Mouse (Mus musculus) heart, embryonic 12.5 days (tissue): ENCODE results near the gene Atp13a2. TPM values are rescaled to one million over a fixed set of nuclear protein-coding genes. Genes with fewer than 3 reads are reported as not detected.

Experiments
- ATAC-seq: fragments of 200-750 bp; cut with Nextera tagmentation; 2 replicates; pipeline ENCODE4 v1.8.0; 2017; ENCODE audit warnings: moderate TSS enrichment, moderate library complexity; ENCODE audit not compliant: insufficient number of reproducible peaks, low FRiP score
- H3K27ac ChIP-seq: fragments of 300-500 bp; sonication (generic); 2 replicates; pipeline ENCODE4 v1.5.1; 2016; ENCODE audit warnings: mild to moderate bottlenecking, moderate library complexity; ENCODE audit not compliant: poor library complexity, severe bottlenecking
- H3K27me3 ChIP-seq: fragments of 300-500 bp; sonication (generic); replicated peaks from 2 replicates; pipeline ENCODE4 v1.6.1; 2016; ENCODE audit warnings: mild to moderate bottlenecking, moderate library complexity
- H3K36me3 ChIP-seq: fragments of 300-500 bp; sonication (generic); 2 replicates; pipeline ENCODE4 v1.6.1; 2016; ENCODE audit warnings: mild to moderate bottlenecking, moderate library complexity
- H3K4me1 ChIP-seq: fragments of 300-500 bp; sonication (generic); replicated peaks from 2 replicates; pipeline ENCODE4 v1.6.1; 2016; ENCODE audit warnings: mild to moderate bottlenecking
- H3K4me2 ChIP-seq: fragments of 300-500 bp; sonication (generic); 2 replicates; pipeline ENCODE4 v1.6.1; 2016; ENCODE audit warnings: mild to moderate bottlenecking, moderate library complexity
- H3K4me3 ChIP-seq: fragments of 300-500 bp; sonication (generic); 2 replicates; pipeline ENCODE4 v1.5.1; 2016; ENCODE audit warnings: mild to moderate bottlenecking
- H3K9ac ChIP-seq: fragments of 300-500 bp; sonication (generic); 2 replicates; pipeline ENCODE4 v1.6.1; 2016; ENCODE audit warnings: mild to moderate bottlenecking, moderate library complexity
- H3K9me3 ChIP-seq: fragments of 300-500 bp; sonication (generic); replicated peaks from 2 replicates; pipeline ENCODE4 v1.6.1; 2016; ENCODE audit warnings: mild to moderate bottlenecking, moderate library complexity
- WGBS: fragments of 180-500 bp; shearing (Covaris S2); methylation state at CpG from one replicate; pipeline ENCODE4 v1.1.7; 2016; 5-methylcytosine and 5-hydroxymethylcytosine counted together
- polyA plus RNA-seq: library from polyadenylated mRNA; unstranded; fragments of >200 nt; fragmentation: Nextera tagmentation; extraction: Ambion mirVana; gene quantifications from 2 replicates; pipeline ENCODE4 v1.2.1, GENCODE M21; 2016

Atp13a2 gene
- polyA plus RNA-seq, 1 experiment from 2014 or later: 35.6 TPM

GRCm38 (mm10) chr4:141020220-141020619, 33.5 kb downstream of the Atp13a2 start:
- Histone ChIP-seq H3K4me3 (no peak overlapping the region), H3K27ac (peak overlapping the region; percentile 96), H3K4me1 (peaks cover 68% of the 10 kb centered on the region), H3K36me3 (peaks cover 30% of the 10 kb centered on the region), H3K4me2 (peak overlapping the region; percentile 43), H3K9me3 (no peaks in the 10 kb centered on the region), H3K9ac (peak overlapping the region; percentile 62), H3K27me3 (no peaks in the 10 kb centered on the region)
- no peak for ATAC-seq
- 82% methylated on average over 17 of the region's 17 CpGs for WGBS

DNA sequence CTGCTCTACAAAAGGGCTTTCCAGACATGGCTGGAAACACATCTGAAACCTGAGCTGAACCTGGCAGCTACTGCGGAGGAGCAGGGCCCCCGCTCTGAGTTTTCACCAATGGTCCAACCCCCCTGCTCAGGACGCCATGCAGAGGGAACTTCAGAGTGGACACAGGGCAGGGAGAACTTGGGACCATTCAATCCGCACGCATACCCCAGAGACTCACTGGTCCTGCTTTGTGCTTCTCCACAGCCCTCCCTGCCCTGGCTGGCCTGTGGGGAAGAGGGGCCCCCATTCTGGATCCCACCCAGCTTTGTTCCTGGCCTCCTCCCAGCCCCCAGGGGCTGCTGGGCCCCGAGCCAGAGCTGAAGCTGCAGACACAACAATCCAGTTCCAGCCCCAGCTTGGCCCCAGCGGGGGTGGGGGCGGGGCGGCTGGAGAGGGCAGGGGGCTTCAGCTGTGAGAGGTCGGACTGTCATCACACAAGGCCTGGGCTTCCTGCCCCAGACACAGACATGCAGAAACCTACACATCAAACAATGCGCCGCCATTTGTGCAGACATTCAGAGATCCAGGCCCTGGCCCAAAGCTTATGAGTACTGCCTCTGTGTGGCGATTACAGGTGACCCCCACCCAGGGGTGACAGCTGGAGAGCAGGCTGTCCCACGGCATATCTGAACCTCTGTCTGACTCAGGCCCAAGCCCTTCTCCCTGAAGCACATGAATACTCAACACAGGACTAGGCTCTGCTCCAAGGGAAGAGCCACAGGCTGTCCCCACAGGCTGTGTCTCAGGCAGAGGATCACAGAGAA, 34.3 kb downstream of the Atp13a2 start:
- Histone ChIP-seq H3K36me3 (peaks cover 27% of the 10 kb centered on the region), H3K4me2 (peak overlapping the region; percentile 43), H3K27ac (peak overlapping the region; percentile 96), H3K9ac (peak overlapping the region; percentile 62), H3K4me3 (no peak overlapping the region), H3K27me3 (no peaks in the 10 kb centered on the region), H3K4me1 (peaks cover 65% of the 10 kb centered on the region), H3K9me3 (no peaks in the 10 kb centered on the region)
- WGBS: 16% methylated on average over 14 of the region's 14 CpGs
- peak; percentile 82 for ATAC-seq

- peak overlapping the region; percentile 43; the same call in 1 of the 2 replicates for H3K4me2 ChIP-seq
- 69% methylated on average over 11 of the region's 11 CpGs for WGBS
- H3K9ac ChIP-seq: peak overlapping the region; percentile 43; the same call in 1 of the 2 replicates
Measured at GRCm38 (mm10) chr4:141021614-141021929, 34.9 kb downstream of the Atp13a2 start.

GRCm38 (mm10) chr4:141024052-141024451, 37.4 kb downstream of the Atp13a2 start:
- Histone ChIP-seq H3K9ac (no peak overlapping the region), H3K4me1 (peaks cover 47% of the 10 kb centered on the region)

More at GRCm38 (mm10) chr4:141021614-141021929, 34.9 kb downstream of the Atp13a2 start:
- H3K9me3 ChIP-seq: no peaks in the 10 kb centered on the region
- no peaks in the 10 kb centered on the region for H3K27me3 ChIP-seq
- peak; percentile 11; the same call in 1 of the 2 replicates for ATAC-seq
- peaks cover 60% of the 10 kb centered on the region for H3K4me1 ChIP-seq
- H3K36me3 ChIP-seq: peaks cover 27% of the 10 kb centered on the region
- H3K4me3 ChIP-seq: no peak overlapping the region
- H3K27ac ChIP-seq: peak overlapping the region; percentile 96

DNA sequence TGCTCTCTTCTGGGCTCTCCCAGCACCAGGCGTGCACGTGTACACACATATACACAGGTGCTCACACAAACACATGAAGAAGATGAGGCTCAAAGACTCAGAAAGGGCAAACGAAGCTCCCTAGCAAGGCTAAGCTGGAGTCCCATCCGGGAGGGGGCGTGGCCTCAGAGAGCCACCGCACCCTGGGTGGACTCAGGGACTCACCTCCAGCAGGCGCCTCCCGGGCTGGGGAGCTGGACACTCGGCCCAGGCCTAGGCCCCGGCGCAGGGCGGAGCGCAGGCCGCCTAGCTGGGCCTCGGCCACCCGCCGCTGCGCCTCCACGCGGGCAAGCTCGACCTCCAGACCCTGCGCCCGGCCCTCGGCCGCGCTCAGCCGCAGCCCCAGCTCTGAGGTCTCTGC, 38.3 kb downstream of the Atp13a2 start:
- no peak overlapping the region for H3K9ac ChIP-seq
- ATAC-seq: no peak
- H3K4me2 ChIP-seq: no peak overlapping the region
- H3K36me3 ChIP-seq: peaks cover 27% of the 10 kb centered on the region
- H3K9me3 ChIP-seq: no peaks in the 10 kb centered on the region
- no peak overlapping the region for H3K4me3 ChIP-seq
- WGBS: 73% methylated on average over 27 of the region's 27 CpGs
- peaks cover 42% of the 10 kb centered on the region for H3K4me1 ChIP-seq
- no peaks in the 10 kb centered on the region for H3K27me3 ChIP-seq
- no peak overlapping the region for H3K27ac ChIP-seq

More at GRCm38 (mm10) chr4:141024052-141024451, 37.4 kb downstream of the Atp13a2 start:
- 65% methylated on average over 9 of the region's 9 CpGs for WGBS
- no peak for ATAC-seq
- Histone ChIP-seq H3K4me3 (no peak overlapping the region), H3K9me3 (no peaks in the 10 kb centered on the region), H3K27me3 (no peaks in the 10 kb centered on the region), H3K27ac (no peak overlapping the region), H3K36me3 (peaks cover 20% of the 10 kb centered on the region), H3K4me2 (no peak overlapping the region)

DNA sequence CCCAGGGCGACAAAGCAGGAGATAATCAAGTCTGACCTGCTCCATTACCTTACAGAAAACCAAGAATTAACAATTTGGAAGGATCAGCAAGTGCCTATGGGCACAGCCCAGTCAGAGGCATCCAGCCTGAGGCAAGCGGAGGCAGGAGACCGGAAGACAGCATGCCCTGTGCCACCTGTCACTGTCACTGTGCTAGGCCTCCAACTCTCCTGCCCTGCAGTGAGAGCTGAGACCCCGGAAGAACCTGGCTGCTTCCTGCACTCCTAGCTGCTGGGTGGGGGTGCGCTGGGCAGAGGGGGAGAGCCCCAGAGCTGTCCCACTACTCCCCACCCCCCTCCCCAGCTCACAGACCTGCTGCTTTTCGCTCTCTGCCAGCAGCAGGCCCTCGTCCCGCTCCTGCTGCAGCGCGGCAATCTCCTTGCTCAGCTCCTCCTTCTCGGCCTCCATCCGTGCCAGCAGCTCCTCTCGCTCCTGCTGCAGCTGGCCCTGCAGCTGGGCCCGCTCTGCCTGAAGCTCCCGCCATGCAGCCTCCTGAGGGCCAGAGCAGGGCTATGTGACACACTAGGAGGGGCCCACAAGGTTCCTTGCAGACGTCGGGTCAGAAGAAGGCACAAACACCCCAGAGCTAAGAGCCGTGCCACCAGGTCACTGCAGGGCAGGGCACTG, 44.0 kb downstream of the Atp13a2 start:
- no peak overlapping the region for H3K27ac ChIP-seq
- H3K36me3 ChIP-seq: peaks cover 64% of the 10 kb centered on the region
- H3K4me2 ChIP-seq: no peak overlapping the region
- WGBS: 86% methylated on average over 18 of the region's 18 CpGs
- no peaks in the 10 kb centered on the region for H3K27me3 ChIP-seq
- no peak overlapping the region for H3K4me3 ChIP-seq
- no peak for ATAC-seq
- peaks cover 13% of the 10 kb centered on the region for H3K4me1 ChIP-seq
- no peak overlapping the region for H3K9ac ChIP-seq
- H3K9me3 ChIP-seq: no peaks in the 10 kb centered on the region

GRCm38 (mm10) chr4:141031733-141032132, 45.1 kb downstream of the Atp13a2 start:
- Histone ChIP-seq H3K36me3 (peaks cover 68% of the 10 kb centered on the region), H3K4me1 (peaks cover 11% of the 10 kb centered on the region; the same call in 1 of the 2 replicates), H3K9ac (no peak overlapping the region), H3K9me3 (no peaks in the 10 kb centered on the region), H3K27ac (no peak overlapping the region), H3K4me2 (no peak overlapping the region), H3K4me3 (no peak overlapping the region), H3K27me3 (no peaks in the 10 kb centered on the region)
- ATAC-seq: no peak
- WGBS: 13% methylated on average over 6 of the region's 6 CpGs

- Histone ChIP-seq H3K4me3 (no peak overlapping the region), H3K9ac (0 out of 2 replicates have a peak overlapping the region, but pooled peaks have one; percentile 2), H3K4me2 (no peak overlapping the region), H3K27ac (no peak overlapping the region), H3K27me3 (no peaks in the 10 kb centered on the region), H3K4me1 (peaks cover 11% of the 10 kb centered on the region; the same call in 1 of the 2 replicates), H3K9me3 (no peaks in the 10 kb centered on the region), H3K36me3 (peaks cover 77% of the 10 kb centered on the region)
- no peak for ATAC-seq
- WGBS: 82% methylated on average over 27 of the region's 27 CpGs
Measured at GRCm38 (mm10) chr4:141033606-141034549, 47.2 kb downstream of the Atp13a2 start.

- Histone ChIP-seq H3K9ac (no peak overlapping the region), H3K36me3 (peaks cover 58% of the 10 kb centered on the region), H3K4me2 (no peak overlapping the region), H3K27ac (no peak overlapping the region), H3K9me3 (no peaks in the 10 kb centered on the region), H3K4me1 (peaks cover 4% of the 10 kb centered on the region; the same call in 1 of the 2 replicates), H3K4me3 (no peak overlapping the region), H3K27me3 (no peaks in the 10 kb centered on the region)
- 0 out of 2 replicates have a peak, but pooled peaks have one; percentile 22 for ATAC-seq
- 53% methylated on average over 12 of the region's 12 CpGs for WGBS
Measured at GRCm38 (mm10) chr4:141041117-141041516, 54.4 kb downstream of the Atp13a2 start.

GRCm38 (mm10) chr4:141044816-141045215, 58.1 kb downstream of the Atp13a2 start:
- Histone ChIP-seq H3K4me1 (peaks cover 6% of the 10 kb centered on the region; the same call in 1 of the 2 replicates), H3K9me3 (no peaks in the 10 kb centered on the region), H3K4me3 (no peak overlapping the region), H3K27me3 (no peaks in the 10 kb centered on the region), H3K36me3 (peaks cover 53% of the 10 kb centered on the region), H3K9ac (no peak overlapping the region), H3K27ac (no peak overlapping the region), H3K4me2 (no peak overlapping the region)
- WGBS: 24% methylated on average over 8 of the region's 8 CpGs
- ATAC-seq: no peak
